Mouse (Mus musculus): Measurements from ENCODE around the gene Gm11938.
"Not testable (repeated sequence)": the region's sequence is repeated elsewhere in the genome, so short reads cannot be mapped to it uniquely, and the experiment has no call there.

Gm11938 gene

DNA sequence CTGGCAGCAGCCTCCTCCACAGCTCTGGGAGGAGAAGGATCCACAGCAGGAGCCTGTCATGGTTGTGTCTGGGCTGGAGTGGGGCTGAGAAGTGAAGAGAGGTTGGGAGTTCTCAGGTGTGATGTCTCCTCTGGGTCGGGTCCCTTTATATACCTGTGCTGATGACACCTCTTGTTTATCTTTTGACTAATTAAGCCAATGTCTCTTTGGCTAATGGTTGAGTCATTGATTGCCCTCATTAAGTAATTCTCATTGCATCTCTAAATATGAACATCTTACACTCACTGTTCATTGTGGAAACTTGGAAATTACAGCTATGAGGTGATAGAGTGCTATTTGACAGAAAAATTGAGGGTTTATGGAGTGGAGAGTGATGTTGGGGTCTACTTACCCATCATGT is at the start of gene Gm11938:
TSS of gene Gm11938 (minus strand) at position 101 of the 400 bp plus-strand sequence.
- DNase-seq, result not testable (repeated sequence)

DNA sequence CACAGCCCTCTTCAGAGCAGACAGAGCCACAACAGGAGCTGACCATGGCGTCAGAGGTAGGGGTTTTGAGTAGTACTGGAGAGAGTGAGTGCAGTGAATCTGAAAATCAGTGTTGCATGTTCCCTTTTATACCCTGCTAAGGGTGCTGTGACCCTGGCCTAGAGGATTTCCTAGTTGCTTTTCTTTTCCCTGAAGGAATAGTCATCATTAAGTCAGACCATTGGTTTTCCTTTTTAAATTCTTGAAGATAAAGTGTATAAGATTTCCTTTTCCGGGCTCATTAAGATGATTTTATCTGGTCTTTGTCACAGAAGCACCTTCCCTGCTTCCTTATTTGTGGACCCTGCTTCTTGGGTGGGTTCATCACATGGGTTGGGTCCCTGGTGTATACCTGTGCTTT is 47.0 kb upstream of the Gm11938 start, which contains the start of gene Gm11555:
TSS of gene Gm11555 (minus strand) at position 101 of the 400 bp plus-strand sequence.
- DNase-seq, result no peak

DNA sequence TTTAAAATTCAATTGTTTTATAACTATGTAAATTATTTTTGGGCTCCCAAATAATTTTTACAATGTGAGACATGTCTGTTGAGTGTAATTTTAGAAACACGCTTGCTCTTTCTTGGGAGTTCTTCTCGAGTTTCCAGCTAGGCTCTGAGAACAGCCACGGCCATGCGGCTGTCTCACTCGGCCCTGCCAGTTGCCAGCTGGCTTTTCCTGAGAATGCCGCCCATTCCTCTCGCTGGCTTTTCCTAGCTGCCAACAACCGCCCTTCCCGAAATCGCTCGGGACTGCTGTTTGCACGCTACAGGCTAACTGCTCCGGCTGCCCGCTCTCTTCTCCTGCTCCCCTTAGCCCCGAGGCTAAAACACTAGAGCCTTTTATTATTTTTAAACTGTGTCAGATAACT is 43.3 kb upstream of the Gm11938 start:
- no peak for DNase-seq

DNA sequence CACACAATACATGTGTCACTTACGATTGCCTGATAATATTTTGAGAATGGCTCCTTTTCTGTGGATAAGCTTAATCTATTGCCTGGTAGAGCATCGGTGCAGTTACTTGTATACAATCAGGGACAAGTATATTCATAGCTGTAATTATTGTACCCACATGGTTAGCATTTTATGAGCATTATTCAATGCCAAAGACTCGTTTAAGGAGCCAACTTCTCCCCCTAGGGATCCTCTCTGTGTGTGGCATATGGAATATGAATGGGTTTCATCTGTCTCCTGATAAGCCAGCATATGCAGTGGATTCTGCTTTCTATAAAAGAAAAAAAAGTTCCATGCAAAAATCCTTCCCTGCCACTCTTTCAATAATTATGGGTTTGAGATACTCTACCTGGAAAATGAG is 41.2 kb upstream of the Gm11938 start:
- no peak for DNase-seq

DNA sequence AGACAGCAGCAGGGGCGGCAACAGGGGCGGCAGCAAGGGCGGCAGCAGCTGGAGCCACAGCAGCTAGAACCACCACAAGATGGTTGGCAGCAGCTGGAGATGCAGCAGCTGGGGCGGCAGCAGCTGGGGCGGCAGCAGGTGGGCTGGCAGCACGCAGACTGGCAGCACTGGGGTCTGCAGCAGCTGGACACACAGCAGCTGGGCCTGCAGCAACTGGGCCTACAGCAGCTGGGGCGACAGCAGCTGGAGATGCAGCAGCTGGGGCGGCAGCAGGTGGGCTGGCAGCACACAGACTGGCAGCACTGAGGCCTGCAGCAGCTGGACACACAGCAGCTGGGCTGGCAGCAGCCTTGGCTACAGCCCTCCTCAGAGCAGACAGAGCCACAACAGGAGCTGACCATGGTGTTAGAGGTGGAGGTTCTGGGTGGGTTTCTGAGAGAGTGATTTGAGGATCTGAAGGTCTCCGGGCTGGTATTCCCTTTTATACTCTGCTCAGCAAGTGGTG is 40.6 kb upstream of the Gm11938 start, which contains the start of gene Krtap4-7:
TSS of gene Krtap4-7 (minus strand) at position 455 of the 505 bp plus-strand sequence.
- DNase-seq, result not testable (repeated sequence)

DNA sequence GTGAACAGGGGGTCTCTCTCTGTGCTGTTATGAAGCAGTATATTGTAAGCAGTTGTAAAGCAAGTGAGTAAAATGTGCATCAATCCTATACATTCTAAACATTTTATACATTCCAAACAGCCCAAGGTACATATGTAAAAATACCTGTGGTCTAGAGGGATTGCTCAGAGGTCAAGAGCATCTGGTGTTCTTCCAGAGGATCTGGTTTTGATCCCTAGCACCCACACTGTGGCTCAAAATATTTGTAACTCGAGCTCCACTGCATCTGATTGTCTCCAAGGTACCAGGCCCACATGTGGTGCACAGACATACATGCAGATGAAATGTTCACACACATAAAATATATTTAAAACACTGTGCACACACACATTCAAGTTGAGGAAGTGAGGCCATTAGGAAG is 37.8 kb upstream of the Gm11938 start:
- no peak for DNase-seq

DNA sequence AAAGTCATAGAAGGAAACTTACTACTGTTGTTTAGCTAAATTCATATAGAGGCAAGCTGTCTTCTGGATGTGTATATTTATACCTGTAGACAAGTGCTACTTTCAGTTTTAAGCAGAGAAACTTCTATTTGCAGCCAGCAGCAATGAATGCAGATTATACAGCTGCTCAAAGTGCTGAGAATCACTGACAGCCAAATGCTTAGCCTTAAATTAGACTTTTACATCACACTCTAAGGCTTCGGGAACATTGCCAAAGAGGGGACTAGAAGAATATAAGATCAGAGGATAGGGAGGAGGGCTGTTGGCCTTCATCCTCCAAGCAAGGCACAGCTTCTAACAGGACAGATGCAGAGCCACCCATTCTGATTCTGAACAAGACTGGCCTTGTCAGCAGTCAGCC is 34.0 kb upstream of the Gm11938 start:
- no peak for DNase-seq

DNA sequence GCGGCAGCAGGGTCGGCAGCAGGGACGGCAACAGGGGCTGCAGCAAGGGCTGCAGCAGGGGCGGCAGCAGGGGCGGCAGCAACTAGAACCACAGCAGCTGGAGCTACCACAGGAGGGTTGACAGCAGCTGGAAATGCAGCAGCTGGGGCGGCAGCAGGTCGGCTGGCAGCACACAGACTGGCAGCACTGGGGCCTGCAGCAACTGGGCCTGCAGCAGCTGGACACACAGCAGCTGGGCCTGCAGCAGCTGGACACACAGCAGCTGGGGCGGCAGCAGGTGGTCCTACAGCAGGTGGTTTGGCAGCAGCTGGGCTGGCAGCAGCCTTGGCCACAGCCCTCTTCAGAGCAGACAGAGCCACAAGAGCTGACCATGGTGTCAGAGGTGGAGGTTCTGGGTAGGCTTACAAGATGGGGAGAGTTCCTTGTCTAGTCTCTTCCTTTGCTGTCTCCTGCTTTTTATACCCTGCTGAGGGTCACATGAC is 31.6 kb upstream of the Gm11938 start, which contains the start of gene Krtap4-2:
TSS of gene Krtap4-2 (minus strand) at position 432 of the 482 bp plus-strand sequence.
- DNase-seq, result no peak

DNA sequence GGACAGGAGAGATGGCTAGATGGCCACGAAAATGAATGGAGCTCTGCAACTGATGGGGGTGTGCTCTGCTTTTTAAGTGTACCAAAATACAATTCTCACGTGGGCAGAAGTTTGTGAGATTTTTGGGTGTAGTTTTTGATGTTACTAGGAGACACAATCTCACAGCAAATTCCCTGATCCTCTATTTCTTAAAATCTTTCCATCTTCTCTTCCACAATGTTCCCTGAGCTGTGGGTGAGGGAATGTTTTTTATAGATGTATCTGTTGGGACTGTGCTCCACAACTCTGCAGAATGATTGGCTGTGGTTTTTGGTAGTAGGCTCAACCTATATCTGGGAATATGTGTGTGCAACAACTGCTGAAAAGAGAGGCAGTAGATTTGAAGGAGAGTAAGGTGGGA is 30.2 kb upstream of the Gm11938 start:
- no peak for DNase-seq

DNA sequence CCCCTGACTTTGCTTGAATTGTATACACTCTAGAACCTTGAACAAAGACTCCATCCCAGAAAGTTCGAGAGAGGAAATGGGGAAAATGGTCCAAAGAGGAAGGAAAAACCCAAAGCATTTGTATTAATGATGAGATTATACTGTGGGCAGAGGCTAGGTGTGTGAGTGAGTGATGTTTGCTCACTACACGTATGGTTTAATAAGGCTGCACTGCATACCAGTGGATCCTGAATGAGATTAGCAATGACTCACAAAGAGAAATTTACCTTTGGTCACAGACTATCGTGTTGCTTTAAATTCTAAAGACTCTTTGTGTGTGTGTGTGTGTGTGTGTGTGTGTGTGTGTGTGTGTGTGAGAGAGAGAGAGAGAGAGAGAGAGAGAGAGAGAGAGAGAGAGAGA is 27.8 kb upstream of the Gm11938 start:
- DNase-seq, result no peak

DNA sequence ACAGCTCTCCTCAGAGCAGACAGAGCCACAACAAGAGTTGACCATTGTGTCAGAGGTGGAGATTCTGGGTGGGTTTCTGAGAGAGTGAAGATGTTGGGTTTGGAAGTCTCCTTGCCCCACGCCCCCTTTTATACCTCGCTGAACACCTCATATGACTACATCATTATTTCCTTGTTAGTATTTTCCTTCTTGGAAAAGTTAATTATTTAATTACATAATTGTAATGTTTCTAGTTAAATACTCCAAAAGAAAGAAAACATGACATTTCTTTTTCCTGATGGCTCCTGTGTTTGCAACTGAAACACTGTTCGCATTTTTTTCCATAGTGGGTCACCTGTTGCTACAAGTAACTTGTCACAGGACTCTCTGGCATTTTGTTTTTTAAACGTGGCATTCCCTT is 25.0 kb upstream of the Gm11938 start, which contains the start of gene Krtap4-1:
TSS of gene Krtap4-1 (minus strand) at position 101 of the 400 bp plus-strand sequence.
- no peak for DNase-seq

DNA sequence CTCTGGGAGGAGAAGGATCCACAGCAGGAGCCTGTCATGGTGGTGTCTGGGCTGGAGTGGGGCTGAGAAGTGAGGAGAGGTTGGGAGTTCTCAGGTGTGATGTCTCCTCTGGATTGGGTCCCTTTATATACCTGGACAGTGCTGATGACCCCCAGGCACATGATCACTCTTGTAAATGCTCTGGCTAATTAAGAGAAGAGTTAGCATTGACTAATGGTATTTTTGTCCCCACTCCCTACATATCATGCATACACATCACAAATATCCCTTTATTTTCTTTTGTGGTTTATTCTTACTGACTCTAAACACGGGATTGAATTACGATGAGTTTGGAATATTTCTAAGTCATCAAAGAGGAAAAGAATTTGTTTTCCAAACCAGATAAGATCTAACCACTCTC is 17.2 kb upstream of the Gm11938 start, which contains the start of gene Gm11562:
TSS of gene Gm11562 (minus strand) at position 101 of the 400 bp plus-strand sequence.
- DNase-seq, result no peak

DNA sequence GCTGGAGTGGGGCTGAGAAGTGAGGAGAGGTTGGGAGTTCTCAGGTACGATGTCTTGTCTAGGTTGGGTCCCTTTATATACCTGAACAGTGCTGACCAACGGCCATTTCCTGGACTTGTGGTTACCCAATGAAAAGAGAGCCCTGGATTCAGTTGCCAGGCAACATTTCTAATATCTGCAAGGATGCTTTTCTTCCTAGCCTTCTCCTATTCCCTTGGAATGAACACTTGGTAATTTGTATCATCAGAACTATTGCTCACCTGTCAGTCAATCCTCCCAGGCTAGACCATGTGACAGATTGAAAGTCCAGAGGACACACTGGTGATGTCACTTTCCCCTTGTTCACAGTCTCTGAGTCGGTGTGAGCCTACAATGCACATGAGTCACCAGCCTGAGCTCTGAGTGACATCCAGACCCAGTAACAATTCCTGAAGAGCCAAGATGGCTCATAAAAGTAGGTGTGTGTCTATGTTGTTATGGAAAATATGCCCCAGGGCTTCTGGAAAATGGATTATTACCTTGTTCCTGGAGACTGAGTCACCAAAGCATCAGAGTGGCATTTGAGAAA is 11.8 kb upstream of the Gm11938 start, which contains the start of gene Krtap2-4:
TSS of gene Krtap2-4 (minus strand) at position 51 of the 568 bp plus-strand sequence.
- no peak for DNase-seq

DNA sequence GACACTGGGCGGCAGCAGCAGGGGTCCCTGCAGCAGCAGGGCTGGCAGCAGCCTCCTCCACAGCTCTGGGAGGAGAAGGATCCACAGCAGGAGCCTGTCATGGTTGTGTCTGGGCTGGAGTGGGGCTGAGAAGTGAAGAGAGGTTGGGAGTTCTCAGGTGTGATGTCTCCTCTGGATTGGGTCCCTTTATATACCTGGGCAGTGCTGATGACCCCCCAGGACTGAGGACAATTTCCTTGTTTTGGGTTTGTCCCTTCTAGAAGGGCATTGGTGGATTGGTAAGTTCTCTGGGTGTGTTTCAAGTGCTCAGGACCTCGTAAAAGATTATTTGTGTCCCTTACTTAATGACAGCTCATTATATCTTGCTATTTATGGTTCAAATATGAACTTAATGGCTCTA is 7.0 kb upstream of the Gm11938 start, which contains the start of gene Gm11937:
TSS of gene Gm11937 (minus strand) at position 101 of the 400 bp plus-strand sequence.
- not testable (repeated sequence) for DNase-seq

DNA sequence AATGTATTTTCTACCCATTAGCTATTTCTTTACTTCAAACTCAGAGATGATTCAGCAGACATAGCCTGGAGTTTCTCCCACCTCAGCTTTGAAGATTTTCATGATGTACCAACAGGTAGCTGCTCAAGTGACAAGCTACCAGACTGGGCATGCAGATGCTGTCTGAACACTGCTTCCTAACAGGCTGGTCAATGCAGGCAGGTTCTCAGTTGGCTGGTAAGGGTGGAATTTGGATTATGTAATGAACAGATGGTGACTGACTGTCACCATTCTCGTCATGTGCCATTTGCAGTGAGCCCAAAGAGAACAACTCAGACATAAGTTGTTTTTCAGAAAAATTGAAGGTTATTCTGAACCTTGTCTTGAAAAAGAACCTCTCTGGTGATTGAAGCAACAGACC is 6.0 kb upstream of the Gm11938 start:
- DNase-seq, result no peak

DNA sequence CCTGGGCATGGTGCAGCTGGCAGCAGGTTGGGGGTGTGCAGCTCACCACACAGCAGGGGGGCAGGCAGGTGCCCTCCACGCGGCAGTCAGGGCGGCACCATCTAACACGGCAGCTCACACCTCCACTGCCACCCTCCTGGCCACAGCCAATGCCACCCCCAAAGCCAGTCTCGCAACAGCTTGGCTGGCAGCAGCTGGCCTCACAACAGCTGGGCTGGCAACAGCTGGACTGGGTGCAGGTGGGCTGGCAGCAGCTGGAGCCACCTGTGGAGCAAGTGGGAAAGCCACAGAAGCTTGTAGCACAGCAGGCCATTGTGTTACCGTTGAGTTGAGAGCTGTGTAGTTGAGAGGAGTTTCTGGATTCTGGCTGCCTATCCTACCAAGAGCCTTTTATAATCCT is 5.4 kb downstream of the Gm11938 start, which contains the start of gene Krtap9-3:
TSS of gene Krtap9-3 (minus strand) at position 364 of the 400 bp plus-strand sequence.
- not testable (repeated sequence) for DNase-seq

DNA sequence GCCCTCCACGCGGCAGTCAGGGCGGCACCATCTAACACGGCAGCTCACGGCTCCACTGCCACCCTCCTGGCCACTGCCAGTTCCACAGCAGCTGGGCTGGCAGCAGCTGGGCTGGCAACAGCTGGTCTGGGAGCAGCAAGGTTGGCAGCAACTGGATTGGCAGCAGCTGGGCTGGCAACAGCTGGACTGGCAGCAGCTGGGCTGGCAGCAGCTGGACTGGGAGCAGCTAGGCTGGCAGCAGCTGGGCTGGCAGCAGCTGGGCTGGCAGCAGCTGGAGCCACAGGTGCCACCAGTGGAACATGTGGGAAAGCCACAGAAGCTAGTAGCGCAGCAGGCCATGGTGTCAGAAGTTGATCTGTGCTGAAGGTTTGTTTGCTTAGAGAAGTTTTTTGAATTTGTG is 12.1 kb downstream of the Gm11938 start, which contains the start of gene Krtap1-3:
TSS of gene Krtap1-3 (minus strand) at position 359 of the 400 bp plus-strand sequence.
- no peak for DNase-seq

DNA sequence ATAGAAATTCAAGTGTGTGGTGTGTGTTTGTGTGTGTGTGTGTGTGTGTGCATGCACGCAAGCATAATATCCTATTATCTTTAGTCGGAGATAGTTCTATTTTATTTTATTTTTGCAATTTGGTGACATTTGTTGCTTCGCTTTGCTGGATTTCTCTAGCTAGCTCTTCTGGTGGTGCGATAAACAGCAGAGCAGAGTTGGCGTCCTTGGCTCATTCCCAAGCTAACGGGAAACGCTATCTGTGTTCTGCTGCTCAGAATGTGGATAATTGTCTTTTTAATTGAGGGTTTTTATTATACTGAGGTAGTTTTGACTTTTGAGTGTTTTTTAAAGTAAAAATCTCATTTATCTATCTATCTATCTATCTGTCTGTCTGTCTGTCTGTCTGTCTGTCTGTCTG is 18.0 kb downstream of the Gm11938 start:
- DNase-seq, result no peak

DNA sequence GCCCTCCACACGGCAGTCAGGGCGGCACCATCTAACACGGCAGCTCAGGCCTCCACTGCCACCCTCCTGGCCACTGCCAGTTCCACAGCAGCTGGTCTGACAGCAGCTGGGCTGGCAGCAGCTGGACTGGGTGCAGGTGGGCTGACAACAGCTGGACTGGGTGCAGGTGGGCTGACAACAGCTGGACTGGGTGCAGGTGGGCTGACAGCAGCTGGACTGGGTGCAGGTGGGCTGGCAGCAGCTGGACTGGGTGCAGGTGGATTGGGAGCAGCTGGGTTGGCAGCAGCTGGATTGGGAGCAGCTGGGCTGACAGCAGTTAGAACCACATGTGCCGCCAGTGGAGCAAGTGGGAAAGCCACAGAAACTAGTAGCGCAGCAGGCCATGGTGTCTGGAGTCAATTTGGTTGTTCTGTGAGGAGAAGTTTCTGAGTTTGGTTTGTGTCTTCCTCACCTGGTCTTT is 19.8 kb downstream of the Gm11938 start, which contains the start of gene Krtap1-4:
TSS of gene Krtap1-4 (minus strand) at position 410 of the 460 bp plus-strand sequence.
- no peak for DNase-seq

DNA sequence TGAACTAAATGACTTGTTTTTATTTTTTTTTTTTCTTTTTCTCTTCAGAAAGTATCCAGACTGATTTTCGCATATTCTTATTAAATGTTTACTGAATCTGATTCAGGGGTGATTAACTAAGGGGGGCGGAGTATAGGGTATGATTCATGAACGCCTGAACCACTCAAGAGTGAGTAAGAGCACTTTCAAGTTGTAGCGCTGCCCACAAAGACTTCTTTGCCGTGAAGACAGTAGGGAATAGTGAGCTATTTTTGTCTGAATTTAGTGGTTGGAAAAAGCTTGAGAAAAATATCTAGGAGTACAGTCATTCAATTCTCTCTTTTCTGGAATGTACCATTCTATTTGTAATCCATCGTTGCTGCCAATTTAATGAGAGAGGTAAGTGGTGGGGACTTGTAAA is 21.5 kb downstream of the Gm11938 start:
- no peak for DNase-seq

DNA sequence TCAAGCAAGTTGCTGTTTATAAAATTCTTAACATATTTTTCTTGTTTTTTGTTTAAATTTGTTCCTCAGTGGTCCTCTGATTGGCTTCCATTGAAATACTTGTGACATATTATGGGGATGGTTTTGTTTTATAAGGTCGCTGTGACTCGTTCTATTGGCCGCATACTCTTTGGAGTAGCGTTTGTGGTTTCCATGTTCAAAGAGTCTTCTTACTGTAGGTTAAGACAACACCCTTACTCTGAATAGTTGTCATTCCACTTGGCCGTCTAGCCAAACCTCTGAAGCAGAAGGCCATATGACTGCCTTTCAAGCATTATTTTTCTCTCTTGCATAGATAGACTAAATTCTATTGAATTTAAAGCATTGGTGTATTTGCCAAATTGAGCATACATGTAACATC is 22.1 kb downstream of the Gm11938 start:
- no peak for DNase-seq

DNA sequence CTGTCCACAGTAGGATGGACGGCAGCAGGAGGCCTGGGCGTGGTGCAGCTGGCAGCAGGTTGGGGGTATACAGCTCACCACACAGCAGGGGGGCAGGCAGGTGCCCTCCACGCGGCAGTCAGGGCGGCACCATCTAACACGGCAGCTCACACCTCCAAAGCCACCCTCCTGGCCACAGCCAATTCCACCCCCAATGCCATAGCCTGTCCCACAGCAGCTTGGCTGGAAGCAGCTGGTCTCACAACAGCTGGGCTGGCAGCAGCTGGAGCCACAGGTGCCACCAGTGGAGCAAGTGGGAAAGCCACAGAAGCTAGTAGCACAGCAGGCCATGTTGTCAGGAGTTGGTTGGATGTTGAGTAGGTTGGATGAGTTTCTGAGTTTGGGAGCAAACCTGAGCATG is 22.5 kb downstream of the Gm11938 start, which contains the start of gene Krtap1-5:
TSS of gene Krtap1-5 (minus strand) at position 381 of the 400 bp plus-strand sequence.
- no peak for DNase-seq

DNA sequence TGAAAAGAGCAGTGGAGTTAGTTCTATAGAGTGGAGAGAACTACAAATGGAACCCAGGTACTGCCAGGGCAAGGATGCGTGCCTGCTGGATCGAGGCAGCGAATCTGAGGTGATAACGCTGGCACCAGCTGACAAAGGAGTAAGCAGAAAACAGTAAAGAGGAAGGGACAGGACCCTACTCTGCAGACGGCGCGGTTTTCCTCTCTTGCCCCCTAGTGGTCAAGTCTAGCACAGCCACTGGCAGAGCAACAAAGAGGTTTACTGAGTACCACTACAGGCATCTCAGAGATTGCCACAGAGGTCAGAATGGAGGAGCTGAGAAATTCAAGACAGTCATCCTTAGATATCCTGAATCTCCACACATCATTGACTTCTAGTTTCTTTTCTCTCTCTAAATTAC is 29.0 kb downstream of the Gm11938 start:
- DNase-seq, result peak; percentile 83

DNA sequence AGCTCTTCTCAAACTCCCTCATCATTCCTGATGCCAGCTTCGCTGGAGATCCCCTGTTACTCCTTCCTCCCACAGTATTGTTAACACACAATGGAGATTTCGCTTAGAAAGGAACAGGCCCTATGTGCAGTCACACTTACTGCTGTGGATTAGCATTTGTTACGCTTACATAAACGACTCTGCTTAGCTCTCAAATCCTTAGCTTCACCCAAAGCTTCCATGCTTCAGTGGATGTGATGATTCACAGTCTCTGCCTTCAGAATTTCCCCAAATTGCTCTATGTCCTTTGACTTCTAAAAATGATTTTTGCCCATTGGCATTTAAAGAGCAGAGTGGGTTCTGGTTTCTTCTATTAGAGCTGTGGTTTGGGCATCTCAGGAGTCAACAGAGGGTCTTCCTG is 29.9 kb downstream of the Gm11938 start:
- no peak for DNase-seq

Data from kidney, postnatal 10 days (tissue).